Mouse (Mus musculus) neural tube, embryonic 14.5 days (tissue): ENCODE results near the gene Pbx4. TPM values are rescaled to one million over a fixed set of nuclear protein-coding genes. Genes with fewer than 3 reads are reported as not detected.

Experiments used
- ATAC-seq: fragments of 200-750 bp; cut with Nextera tagmentation; 2 replicates; pipeline ENCODE4 v1.8.0; 2017; ENCODE audit warnings: low read depth, mild to moderate bottlenecking, moderate TSS enrichment, moderate library complexity
- H3K27ac ChIP-seq: fragments of 300-500 bp; sonication (generic); 2 replicates; pipeline ENCODE4 v1.5.1; 2014; ENCODE audit warnings: low read depth, mild to moderate bottlenecking, control low read depth, low read length, moderate library complexity, mixed read lengths
- H3K27me3 ChIP-seq: fragments of 300-500 bp; sonication (generic); 2 replicates; pipeline ENCODE4 v1.6.1; 2014; ENCODE audit warnings: low read length; ENCODE audit not compliant: control insufficient read depth, insufficient read depth
- H3K36me3 ChIP-seq: fragments of 300-500 bp; sonication (generic); 2 replicates; pipeline ENCODE4 v1.6.1; 2014; ENCODE audit warnings: low read length, mixed read lengths; ENCODE audit not compliant: control insufficient read depth, insufficient read depth
- H3K4me1 ChIP-seq: fragments of 300-500 bp; sonication (generic); 2 replicates; pipeline ENCODE4 v1.6.1; 2014; ENCODE audit warnings: low read length; ENCODE audit not compliant: control insufficient read depth, insufficient read depth
- H3K4me2 ChIP-seq: fragments of 300-500 bp; sonication (generic); 2 replicates; pipeline ENCODE4 v1.6.1; 2014; ENCODE audit warnings: mild to moderate bottlenecking, low read depth, low read length, control low read depth
- H3K4me3 ChIP-seq: fragments of 300-500 bp; sonication (generic); 2 replicates; pipeline ENCODE4 v1.5.1; 2014; ENCODE audit warnings: low read depth, low read length, control low read depth, mixed read lengths
- H3K9ac ChIP-seq: fragments of 300-500 bp; sonication (generic); replicated peaks from 2 replicates; pipeline ENCODE4 v1.6.1; 2014; ENCODE audit warnings: low read depth, mild to moderate bottlenecking, control low read depth, low read length, mixed read lengths
- H3K9me3 ChIP-seq: fragments of 300-500 bp; sonication (generic); 2 replicates; pipeline ENCODE4 v1.6.1; 2016; ENCODE audit warnings: low read length; ENCODE audit not compliant: control insufficient read depth
- WGBS: fragments of 180-500 bp; shearing (Covaris S2); extraction: QIAGEN DNeasy Blood & Tissue Kit; methylation state at CpG from one replicate; pipeline ENCODE4 v1.1.7; 2014; 5-methylcytosine and 5-hydroxymethylcytosine counted together
- polyA plus RNA-seq: library from polyadenylated mRNA; unstranded; fragments of >200 nt; fragmentation: Nextera tagmentation; extraction: Ambion mirVana; gene quantifications from 2 replicates; pipeline ENCODE4 v1.2.1, GENCODE M21; 2014

Gene Pbx4
- polyA plus RNA-seq, 1 experiment from 2014 or later, result 74.5 TPM

GRCm38 (mm10) chr8:69794901-69795300 is 37.4 kb upstream of the Pbx4 start:
- Histone ChIP-seq H3K4me3 (no peak overlapping the region), H3K9ac (no peak overlapping the region), H3K27me3 (no peaks in the 10 kb centered on the region), H3K4me2 (no peak overlapping the region), H3K9me3 (no peaks in the 10 kb centered on the region), H3K4me1 (peaks cover 13% of the 10 kb centered on the region), H3K27ac (no peak overlapping the region), H3K36me3 (peaks cover 45% of the 10 kb centered on the region)
- 90% methylated on average over 6 of the region's 6 CpGs for whole genome bisulfite sequencing
- no peak for ATAC-seq

GRCm38 (mm10) chr8:69796721-69797345 is 35.5 kb upstream of the Pbx4 start:
- no peak for ATAC-seq
- H3K9me3 ChIP-seq, result no peaks in the 10 kb centered on the region
- peaks cover 63% of the 10 kb centered on the region for H3K36me3 ChIP-seq

DNA sequence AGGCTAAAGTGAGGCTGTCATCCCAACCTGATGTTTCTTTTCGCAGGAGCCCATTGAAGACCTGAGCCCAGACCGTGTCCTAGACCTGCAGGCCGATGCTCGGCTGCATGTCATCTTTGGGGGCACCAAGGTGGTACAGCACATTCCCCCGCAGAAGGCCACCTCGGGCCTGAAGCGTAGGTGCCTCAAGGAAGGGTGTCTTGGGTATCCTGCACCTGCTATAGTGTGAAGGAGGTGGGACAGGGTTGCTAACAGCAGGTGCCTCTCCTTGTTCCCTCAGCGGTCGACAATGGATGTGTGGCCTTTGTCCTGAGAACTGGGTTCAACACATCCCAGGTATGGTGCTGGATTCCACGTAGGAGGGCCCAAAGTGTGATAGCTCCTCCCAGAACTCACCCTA is 34.6 kb upstream of the Pbx4 start:
- Histone ChIP-seq H3K36me3 (peaks cover 72% of the 10 kb centered on the region), H3K27me3 (no peaks in the 10 kb centered on the region), H3K4me1 (peaks cover 4% of the 10 kb centered on the region; the same call in 1 of the 2 replicates), H3K9ac (no peak overlapping the region), H3K4me2 (no peak overlapping the region), H3K27ac (no peak overlapping the region), H3K9me3 (no peaks in the 10 kb centered on the region), H3K4me3 (no peak overlapping the region)
- WGBS, result 92% methylated on average over 10 of the region's 10 CpGs
- no peak for ATAC-seq

More at GRCm38 (mm10) chr8:69796721-69797345, 35.5 kb upstream of the Pbx4 start:
- WGBS, result 96% methylated on average over 16 of the region's 16 CpGs
- Histone ChIP-seq H3K4me1 (peaks cover 12% of the 10 kb centered on the region), H3K27me3 (no peaks in the 10 kb centered on the region), H3K4me3 (no peak overlapping the region), H3K4me2 (no peak overlapping the region), H3K9ac (no peak overlapping the region), H3K27ac (no peak overlapping the region)

DNA sequence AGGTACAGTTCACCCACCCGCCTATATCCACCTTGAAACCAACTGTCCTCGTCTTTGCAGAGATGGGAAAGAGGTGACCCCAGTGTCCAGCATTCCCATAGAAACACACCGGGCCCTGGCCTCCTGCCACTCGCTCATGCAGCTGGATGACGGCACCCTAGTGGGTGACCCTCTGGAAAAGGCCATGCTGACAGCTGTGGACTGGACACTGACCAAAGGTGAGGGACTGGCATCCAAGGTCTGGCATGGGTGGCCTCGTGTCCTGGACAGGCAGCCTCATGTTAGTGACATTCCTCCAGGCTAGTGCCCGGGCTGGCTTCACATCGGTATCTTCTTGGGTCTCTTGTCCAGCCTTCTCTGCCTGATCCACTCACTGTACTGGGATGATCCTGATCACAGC is 33.0 kb upstream of the Pbx4 start:
- 93% methylated on average over 8 of the region's 8 CpGs for WGBS
- no peak for ATAC-seq

DNA sequence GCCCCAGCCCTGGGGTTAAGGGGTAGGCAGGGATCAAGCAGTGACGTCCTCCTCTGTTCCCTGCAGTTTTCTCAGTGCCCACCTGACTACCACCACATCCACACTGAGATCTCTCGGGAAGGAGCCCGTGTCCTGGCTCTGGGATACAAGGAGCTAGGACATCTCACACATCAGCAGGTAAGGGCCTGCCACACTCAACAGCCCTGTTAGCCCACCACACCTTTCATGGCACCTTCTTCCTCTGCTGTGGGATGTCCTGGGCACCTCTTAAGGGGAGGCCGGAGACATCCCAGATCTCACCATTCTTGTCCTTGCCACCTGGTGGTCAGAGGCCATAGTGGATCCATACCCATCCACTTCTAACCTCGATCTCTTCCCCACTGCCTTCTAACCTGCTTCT is 32.3 kb upstream of the Pbx4 start:
- Histone ChIP-seq H3K9me3 (no peaks in the 10 kb centered on the region), H3K4me2 (no peak overlapping the region), H3K4me3 (no peak overlapping the region), H3K9ac (0 out of 2 replicates have a peak overlapping the region, but pooled peaks have one; percentile 21), H3K27ac (no peak overlapping the region), H3K4me1 (no peaks in the 10 kb centered on the region), H3K27me3 (no peaks in the 10 kb centered on the region), H3K36me3 (peaks cover 84% of the 10 kb centered on the region)
- WGBS, result 89% methylated on average over 5 of the region's 5 CpGs
- ATAC-seq, result no peak

More for the DNA sequence above, 33.0 kb upstream of the Pbx4 start:
- Histone ChIP-seq H3K4me1 (no peaks in the 10 kb centered on the region), H3K4me3 (no peak overlapping the region), H3K27ac (no peak overlapping the region), H3K9ac (no peak overlapping the region), H3K36me3 (peaks cover 79% of the 10 kb centered on the region), H3K9me3 (no peaks in the 10 kb centered on the region), H3K4me2 (no peak overlapping the region), H3K27me3 (no peaks in the 10 kb centered on the region)

DNA sequence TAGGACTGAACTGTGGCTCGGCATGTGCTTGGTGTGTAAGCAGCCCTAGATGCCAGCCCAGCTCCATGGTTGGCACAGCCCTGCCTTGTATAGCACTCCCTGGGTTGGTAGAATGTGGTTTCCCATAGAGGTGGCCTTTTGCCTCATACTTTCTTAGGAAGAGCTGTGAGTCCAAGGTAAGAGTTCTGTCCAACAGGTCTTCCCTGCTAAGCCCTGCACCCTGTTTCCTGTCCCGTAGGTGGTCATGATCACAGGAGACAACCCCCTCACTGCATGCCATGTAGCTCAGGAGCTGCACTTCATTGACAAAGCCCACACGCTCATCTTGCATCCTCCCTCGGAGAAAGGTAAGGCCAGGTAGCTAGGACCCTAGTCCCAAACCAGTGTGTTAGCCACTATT is 30.5 kb upstream of the Pbx4 start:
- no peak for ATAC-seq
- 97% methylated on average over 4 of the region's 4 CpGs for WGBS

GRCm38 (mm10) chr8:69802216-69802615 is 30.1 kb upstream of the Pbx4 start:
- Histone ChIP-seq H3K36me3 (peaks cover 86% of the 10 kb centered on the region), H3K27ac (no peak overlapping the region), H3K4me2 (no peak overlapping the region), H3K9me3 (no peaks in the 10 kb centered on the region), H3K4me1 (no peaks in the 10 kb centered on the region), H3K27me3 (no peaks in the 10 kb centered on the region), H3K9ac (no peak overlapping the region), H3K4me3 (no peak overlapping the region)
- no peak for ATAC-seq

More for the DNA sequence above, 30.5 kb upstream of the Pbx4 start:
- Histone ChIP-seq H3K4me1 (no peaks in the 10 kb centered on the region), H3K4me2 (no peak overlapping the region), H3K9ac (no peak overlapping the region), H3K27me3 (no peaks in the 10 kb centered on the region), H3K4me3 (no peak overlapping the region), H3K27ac (no peak overlapping the region), H3K9me3 (no peaks in the 10 kb centered on the region), H3K36me3 (peaks cover 86% of the 10 kb centered on the region)

DNA sequence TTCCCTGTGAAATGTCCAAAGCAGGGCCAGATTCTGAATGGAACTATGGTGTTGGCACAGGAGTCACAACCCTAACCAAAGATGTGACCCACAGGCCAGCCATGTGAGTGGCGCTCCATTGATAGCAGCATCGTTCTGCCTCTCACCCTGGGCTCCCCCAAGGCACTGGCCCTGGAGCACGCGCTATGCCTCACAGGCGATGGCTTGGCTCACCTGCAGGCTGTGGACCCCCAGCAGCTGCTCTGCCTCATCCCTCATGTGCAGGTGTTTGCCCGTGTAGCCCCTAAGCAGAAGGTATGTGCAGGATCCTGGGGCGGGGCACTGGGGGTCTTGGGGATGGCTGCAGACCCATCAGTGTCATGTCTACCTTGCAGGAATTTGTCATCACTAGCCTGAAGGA is 28.9 kb upstream of the Pbx4 start:
- H3K27ac ChIP-seq, result no peak overlapping the region
- H3K9ac ChIP-seq, result no peak overlapping the region
- H3K9me3 ChIP-seq, result no peaks in the 10 kb centered on the region
- no peaks in the 10 kb centered on the region for H3K27me3 ChIP-seq
- no peak for ATAC-seq
- WGBS, result 96% methylated on average over 7 of the region's 7 CpGs
- no peaks in the 10 kb centered on the region for H3K4me1 ChIP-seq
- no peak overlapping the region for H3K4me2 ChIP-seq
- no peak overlapping the region for H3K4me3 ChIP-seq
- H3K36me3 ChIP-seq, result peaks cover 80% of the 10 kb centered on the region

- Histone ChIP-seq H3K4me3 (no peak overlapping the region), H3K27ac (no peak overlapping the region), H3K4me1 (no peaks in the 10 kb centered on the region; the same call in 1 of the 2 replicates), H3K36me3 (peaks cover 69% of the 10 kb centered on the region), H3K27me3 (no peaks in the 10 kb centered on the region), H3K9ac (no peak overlapping the region), H3K9me3 (no peaks in the 10 kb centered on the region), H3K4me2 (no peak overlapping the region)
- WGBS, result 96% methylated on average over 6 of the region's 6 CpGs
- no peak for ATAC-seq
Measured at GRCm38 (mm10) chr8:69804537-69804936, 27.8 kb upstream of the Pbx4 start.
